Mouse (Mus musculus) layer of hippocampus, adult 9-10 months (tissue): Measurements from ENCODE around the gene Ccl3.

Experiments
- DNase-seq: peaks from one replicate; pipeline ENCODE4 v3.0.0; 2022; ENCODE audit warnings: low spot score

Ccl3 gene

GRCm38 (mm10) chr11:83649305-83649841, at the start of gene Ccl3:
Gene Ccl3 (minus strand): TSS chr11:83649355.
- no peak for DNase-seq

- no peak for DNase-seq
These were observed 42.9 kb upstream of the Ccl3 start for GRCm38 (mm10) chr11:83692008-83692407.

DNA sequence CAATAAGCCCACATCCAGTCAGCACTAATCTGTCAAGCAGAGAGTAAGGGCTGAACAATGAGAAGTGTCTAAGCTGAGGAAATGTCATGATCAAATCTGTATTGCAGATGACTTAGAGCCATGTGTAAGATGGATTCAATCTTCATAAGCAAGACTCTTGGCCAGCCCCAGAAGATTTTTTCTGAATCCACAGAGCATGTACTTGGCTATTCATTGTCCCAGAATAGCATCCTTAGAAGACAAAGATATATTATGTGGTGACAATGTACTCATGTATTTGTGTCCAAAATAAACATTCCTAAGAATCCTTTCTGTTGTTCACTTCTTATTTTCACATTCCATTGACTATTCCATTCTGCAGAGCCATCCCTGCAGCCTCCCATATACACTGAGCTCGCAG, 40.8 kb upstream of the Ccl3 start:
- no peak for DNase-seq

GRCm38 (mm10) chr11:83675665-83676064, 26.5 kb upstream of the Ccl3 start:
- no peak for DNase-seq

DNA sequence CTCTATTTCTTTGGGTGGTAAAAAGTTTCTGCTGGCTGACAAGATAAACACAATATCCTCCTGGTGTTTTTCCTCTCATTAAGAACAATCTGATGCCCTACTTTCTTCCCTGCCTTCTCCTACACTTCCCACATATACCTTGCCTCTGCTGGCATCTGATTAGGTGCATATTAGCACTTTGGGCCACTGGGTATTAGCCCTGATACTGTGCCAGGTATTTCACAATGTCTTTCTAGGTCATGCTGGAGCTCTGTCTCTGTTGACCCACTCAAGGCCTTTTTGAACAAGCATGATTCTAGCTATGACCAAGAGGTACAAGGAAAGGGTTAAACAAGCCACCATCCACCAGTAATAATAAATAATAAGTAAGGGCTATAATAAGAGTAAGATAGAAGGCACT, 22.6 kb upstream of the Ccl3 start:
- DNase-seq, result no peak

GRCm38 (mm10) chr11:83663532-83663931, 14.4 kb upstream of the Ccl3 start:
- DNase-seq, result no peak

DNA sequence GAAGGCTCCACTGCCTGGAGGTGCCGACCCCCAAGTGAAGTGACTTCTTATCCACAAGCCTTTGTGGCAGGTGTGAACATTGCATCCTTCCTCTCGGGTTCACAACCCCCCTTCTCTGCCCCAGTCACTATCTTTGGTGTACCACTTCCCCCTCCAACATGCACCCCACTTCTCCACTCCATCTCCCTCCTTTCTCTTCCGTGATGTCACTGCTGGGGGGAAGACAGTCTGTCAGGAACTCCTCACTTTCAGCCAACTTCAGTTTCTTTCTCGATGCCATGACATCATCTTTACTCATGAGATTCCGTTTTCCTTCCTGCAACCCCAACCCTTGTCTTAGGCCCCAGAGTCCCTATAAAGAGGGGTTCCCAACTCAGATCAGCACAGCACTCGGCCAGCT, 13.0 kb upstream of the Ccl3 start, which contains the start of gene Ccl4:
TSS of gene Ccl4 (plus strand) at position 381 of the 400 bp plus-strand sequence.
- no peak for DNase-seq

GRCm38 (mm10) chr11:83658797-83659196, 9.6 kb upstream of the Ccl3 start:
- no peak for DNase-seq

GRCm38 (mm10) chr11:83657508-83657907, 8.4 kb upstream of the Ccl3 start:
- no peak for DNase-seq

DNA sequence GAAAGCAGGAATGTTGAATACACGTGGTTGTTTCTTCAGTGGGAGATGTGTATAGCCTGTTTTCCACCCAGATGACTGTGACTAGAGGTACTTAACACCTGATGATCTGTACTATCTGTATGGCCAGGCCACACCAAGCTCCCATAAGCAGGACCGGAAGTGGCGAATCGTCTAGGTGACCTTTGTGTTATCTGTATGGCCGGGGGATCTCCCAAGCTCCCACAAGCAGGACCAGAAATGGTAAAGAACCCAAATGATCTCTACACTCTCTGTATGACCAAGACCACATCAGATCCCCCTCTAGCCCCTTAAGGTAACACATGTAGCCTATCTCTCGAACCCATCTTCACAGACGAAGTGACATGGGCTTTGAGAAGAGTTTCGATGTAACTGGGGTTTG, 5.5 kb upstream of the Ccl3 start:
- DNase-seq, result no peak

DNA sequence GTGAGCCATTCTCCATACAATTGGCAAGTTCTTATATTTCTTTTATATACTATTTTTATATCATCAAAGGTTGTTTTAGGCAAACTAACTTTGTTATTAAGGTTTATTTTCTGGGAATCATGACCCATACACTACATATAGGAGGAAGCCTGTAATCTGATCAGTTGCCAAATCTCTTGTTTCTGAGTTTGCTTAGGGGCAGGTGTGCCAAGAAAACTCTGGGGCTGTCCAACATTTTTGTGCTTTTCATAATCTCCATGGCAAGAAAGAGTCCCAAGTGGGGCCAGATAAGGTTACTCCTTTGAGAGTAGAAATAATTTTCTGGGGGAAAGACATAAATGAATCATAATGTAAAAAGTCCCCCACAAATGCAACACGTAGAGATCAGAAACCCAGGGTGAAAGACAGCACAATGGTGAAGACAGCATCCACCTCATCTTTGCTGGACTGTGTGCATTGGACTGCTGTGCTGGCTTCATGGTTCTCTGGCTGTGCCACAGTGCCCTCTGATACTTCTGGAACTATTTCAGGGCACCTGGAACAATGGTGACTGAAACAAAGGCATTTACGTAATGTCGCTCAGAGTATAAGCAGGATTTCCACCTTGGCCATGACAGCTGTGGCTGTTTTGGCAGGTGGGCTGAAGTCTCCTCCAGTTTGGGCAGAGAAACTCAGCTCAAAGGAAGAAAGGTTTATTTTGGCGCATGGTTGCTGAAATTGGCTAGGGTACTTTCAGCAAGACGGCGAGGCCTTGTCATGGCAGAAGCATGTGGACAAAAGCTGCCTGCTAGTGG, 2.6 kb downstream of the Ccl3 start:
- no peak for DNase-seq

DNA sequence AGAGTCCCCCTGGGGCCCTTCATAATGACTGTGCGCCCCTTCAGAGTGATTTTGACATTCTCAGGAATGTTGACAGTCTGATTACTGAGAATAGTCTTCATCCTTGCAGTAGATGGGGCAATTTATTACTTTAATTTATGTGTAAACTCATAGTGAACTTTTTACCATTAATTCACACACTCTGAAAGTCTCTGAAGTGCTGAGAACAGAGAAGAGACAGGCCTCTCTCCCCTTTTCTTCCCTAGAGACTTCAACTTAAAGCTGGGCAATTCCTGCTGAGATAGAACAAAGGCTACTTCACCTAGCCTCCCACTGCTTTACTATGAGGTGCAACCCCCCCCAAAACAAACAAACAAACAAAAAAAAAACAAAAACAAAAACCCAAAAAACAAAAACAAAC, 3.6 kb downstream of the Ccl3 start, which contains the start of gene Rpl9-ps1:
TSS of gene Rpl9-ps1 (minus strand) at position 101 of the 400 bp plus-strand sequence.
- no peak for DNase-seq

- DNase-seq, result no peak
These were observed 7.9 kb downstream of the Ccl3 start for GRCm38 (mm10) chr11:83641216-83641615.

DNA sequence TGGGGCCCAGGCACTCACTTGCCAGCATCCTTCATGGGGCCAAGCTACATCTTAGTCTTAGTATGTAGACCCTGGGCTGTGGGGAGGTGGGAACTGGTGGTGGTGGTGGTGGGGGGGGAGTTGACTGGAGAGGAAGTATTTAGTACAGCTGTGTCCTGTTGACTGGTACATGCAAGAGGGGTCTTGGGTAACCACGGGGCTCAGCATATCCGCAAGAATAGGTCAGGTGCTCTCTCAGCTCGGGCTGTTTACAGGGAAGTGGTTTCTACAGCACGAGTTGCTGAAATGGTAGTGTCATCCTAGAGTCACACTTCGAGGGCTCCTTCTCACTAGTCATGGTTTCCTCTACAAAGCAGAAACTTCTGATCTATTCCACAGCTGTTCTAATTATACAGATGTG, 9.0 kb downstream of the Ccl3 start:
- no peak for DNase-seq

DNA sequence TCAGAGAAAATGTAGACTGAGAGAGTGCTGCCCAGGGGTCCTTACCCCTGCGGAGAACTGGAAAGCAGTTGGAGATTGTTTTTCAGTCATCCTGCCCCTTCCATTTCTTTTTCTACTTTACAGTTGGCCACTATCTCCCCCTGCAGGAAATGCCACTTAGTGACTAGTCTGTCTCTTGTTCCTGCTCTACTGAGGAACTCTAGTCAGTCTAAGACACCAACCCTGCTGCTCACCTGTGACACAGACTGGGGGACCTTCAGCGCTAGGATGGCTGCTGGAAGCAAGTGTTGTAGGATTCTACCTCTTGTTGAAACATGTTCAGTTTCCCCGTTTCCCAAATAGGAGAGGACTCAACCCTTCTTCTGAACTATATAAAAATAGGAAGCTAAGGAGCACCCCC, 9.6 kb downstream of the Ccl3 start:
- no peak for DNase-seq

GRCm38 (mm10) chr11:83638934-83639333, 10.2 kb downstream of the Ccl3 start:
- DNase-seq, result no peak

DNA sequence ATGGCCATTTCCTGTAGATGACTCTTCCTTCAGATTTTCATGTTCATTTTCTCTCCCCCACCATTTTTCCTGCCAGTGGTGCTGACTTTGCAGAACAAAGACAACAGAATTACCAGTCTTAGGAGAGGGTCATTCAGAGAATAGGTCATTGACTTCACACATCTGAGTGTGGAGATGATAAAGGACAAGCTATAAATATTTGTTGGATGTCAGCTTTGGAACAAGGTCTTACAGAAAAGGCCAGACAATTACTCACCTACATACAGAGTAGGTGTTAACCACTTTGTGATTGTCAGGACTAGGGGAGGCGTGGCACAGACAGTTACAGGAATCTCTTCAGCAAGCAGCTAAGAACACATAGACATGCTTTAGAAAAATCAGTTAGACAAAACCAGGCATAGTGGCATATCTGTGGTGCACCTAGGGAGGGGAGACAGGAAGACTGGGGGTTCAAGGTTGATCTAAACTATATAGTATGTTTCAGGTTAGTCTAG, 12.4 kb downstream of the Ccl3 start:
- DNase-seq, result no peak

- no peak for DNase-seq
These were observed 14.3 kb downstream of the Ccl3 start for GRCm38 (mm10) chr11:83634898-83635297.

- DNase-seq, result no peak
These were observed 14.7 kb downstream of the Ccl3 start for GRCm38 (mm10) chr11:83634425-83634824.

- DNase-seq, result no peak
These were observed 16.4 kb downstream of the Ccl3 start for GRCm38 (mm10) chr11:83632744-83633143.

DNA sequence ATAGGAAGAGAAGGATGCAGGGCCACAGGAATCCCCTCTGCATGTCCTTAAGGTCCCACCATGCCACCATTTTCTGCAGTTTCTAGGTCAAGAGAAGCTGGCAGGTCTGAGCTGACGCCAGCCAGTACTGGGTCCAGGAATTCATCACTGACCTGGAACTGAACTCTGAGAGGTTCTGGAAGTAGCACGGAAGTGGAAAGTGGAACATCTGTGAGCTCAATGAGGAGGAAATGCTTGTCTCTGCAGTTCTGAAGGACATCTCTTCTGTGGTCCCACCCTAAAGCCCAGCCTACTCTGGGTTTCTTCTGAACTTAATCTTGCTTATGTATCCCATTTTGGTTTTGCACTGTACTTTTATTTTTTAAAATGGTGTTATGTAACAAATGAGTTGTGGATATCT, 18.1 kb downstream of the Ccl3 start:
- no peak for DNase-seq

- DNase-seq, result no peak
These were observed 18.5 kb downstream of the Ccl3 start for GRCm38 (mm10) chr11:83630630-83631029.

DNA sequence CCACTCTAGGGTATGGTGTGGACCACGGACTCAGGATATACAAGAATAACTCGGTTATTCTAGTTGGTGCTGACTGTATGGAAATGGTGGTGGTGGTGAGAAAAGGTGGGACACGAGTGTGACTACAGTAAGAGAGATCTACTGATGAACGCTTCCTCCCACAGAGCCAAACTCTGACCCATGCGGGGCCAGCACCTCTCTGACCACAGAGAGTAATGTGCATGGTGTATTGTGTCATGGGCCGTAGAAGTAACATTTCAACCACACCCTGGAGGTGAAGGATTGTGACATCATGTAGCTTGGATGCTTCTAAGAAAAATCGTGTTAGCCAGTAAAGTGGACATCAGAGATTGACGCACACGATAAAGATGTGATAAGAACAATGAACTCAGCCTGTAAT, 20.3 kb downstream of the Ccl3 start:
- no peak for DNase-seq

GRCm38 (mm10) chr11:83623586-83623985, 25.6 kb downstream of the Ccl3 start:
- no peak for DNase-seq
